Mouse (Mus musculus) MEL (cell line): ENCODE results near the gene Wfs1. TPM values are rescaled to one million over a fixed set of nuclear protein-coding genes. Genes with fewer than 3 reads are reported as not detected.

Experiments used
- DNase-seq: peaks from one replicate; pipeline ENCODE4 v3.0.0; 2011; ENCODE audit warnings: low read depth, low spot score
- H3K27ac ChIP-seq: 2 replicates; pipeline ENCODE4 v1.5.1; 2012; ENCODE audit warnings: low read depth, mild to moderate bottlenecking, control low read depth, low read length, moderate library complexity; ENCODE audit not compliant: control insufficient read depth
- H3K27me3 ChIP-seq, 2 experiments: fragments of 150-350 bp in 1 of 2; sonication (generic) in 1 of 2; 2 replicates each; pipeline ENCODE4 v1.6.1; 2012; ENCODE audit warnings: low read length in 2 of 2, mild to moderate bottlenecking in 2 of 2, improper control_type of control experiment in 1 of 2, moderate library complexity in 1 of 2; ENCODE audit not compliant: insufficient read depth in 2 of 2, control insufficient read depth in 1 of 2
- H3K36me3 ChIP-seq, 2 experiments: 2 replicates each; pipeline ENCODE4 v1.6.1; 2012 to 2014; ENCODE audit warnings: low read length in 2 of 2, improper control_type of control experiment in 1 of 2, inconsistent platforms in 1 of 2, mild to moderate bottlenecking in 1 of 2; ENCODE audit not compliant: insufficient read depth in 2 of 2, control insufficient read depth in 1 of 2
- H3K4me1 ChIP-seq, 2 experiments: fragments of 150-350 bp in 1 of 2; sonication (generic) in 1 of 2; 2 replicates each; pipeline ENCODE4 v1.6.1; 2012; ENCODE audit warnings: low read length in 2 of 2, improper control_type of control experiment in 1 of 2, mild to moderate bottlenecking in 1 of 2; ENCODE audit not compliant: insufficient read depth in 2 of 2, control insufficient read depth in 1 of 2
- H3K4me3 ChIP-seq, 2 experiments: fragments of 150-350 bp in 1 of 2; sonication (generic) in 1 of 2; 2 replicates each; pipeline ENCODE4 v1.5.1; 2012; ENCODE audit warnings: low read depth in 2 of 2, low read length in 2 of 2, mild to moderate bottlenecking in 2 of 2, moderate library complexity in 2 of 2, control low read depth in 1 of 2, improper control_type of control experiment in 1 of 2; ENCODE audit not compliant: control insufficient read depth in 1 of 2, insufficient read depth in 1 of 2
- H3K79me2 ChIP-seq: 2 replicates; pipeline ENCODE4 v1.6.1; 2012; ENCODE audit warnings: mild to moderate bottlenecking, low read length, moderate library complexity; ENCODE audit not compliant: control insufficient read depth, poor library complexity, insufficient read depth
- H3K9ac ChIP-seq: 2 replicates; pipeline ENCODE4 v1.6.1; 2012; ENCODE audit warnings: low read depth, mild to moderate bottlenecking, control low read depth, low read length, moderate library complexity; ENCODE audit not compliant: control insufficient read depth, poor library complexity, severe bottlenecking
- H3K9me3 ChIP-seq: fragments of 150-350 bp; sonication (generic); replicated peaks from 2 replicates; pipeline ENCODE4 v1.6.1; 2012; ENCODE audit warnings: mild to moderate bottlenecking, low read length, improper control_type of control experiment, moderate library complexity; ENCODE audit not compliant: insufficient read depth
- EP300 ChIP-seq, 2 experiments: IDR thresholded peaks; 2 replicates each; pipeline ENCODE4 v1.6.1; 2011; ENCODE audit warnings: improper control_type of control experiment in 2 of 2, low read length in 2 of 2, low read depth in 1 of 2, mild to moderate bottlenecking in 1 of 2
- GABPA ChIP-seq: IDR thresholded peaks from 2 replicates; pipeline ENCODE4 v1.6.1; 2012; ENCODE audit warnings: low read depth, mild to moderate bottlenecking, inconsistent platforms, low read length, improper control_type of control experiment, moderate library complexity
- GATA1 ChIP-seq: IDR thresholded peaks from 2 replicates; pipeline ENCODE4 v1.6.1; 2011; ENCODE audit warnings: low read depth, low read length, improper control_type of control experiment
- HCFC1 ChIP-seq: IDR thresholded peaks from 2 replicates; pipeline ENCODE4 v1.6.1; 2012; ENCODE audit warnings: low read depth, mild to moderate bottlenecking, inconsistent platforms, low read length, improper control_type of control experiment, moderate library complexity
- MAZ ChIP-seq: IDR thresholded peaks from 2 replicates; pipeline ENCODE4 v1.6.1; 2012; ENCODE audit warnings: low read depth, mild to moderate bottlenecking, inconsistent platforms, low read length, improper control_type of control experiment
- MEF2A ChIP-seq: IDR thresholded peaks from 2 replicates; pipeline ENCODE4 v1.6.1; 2014; ENCODE audit warnings: low read depth, mild to moderate bottlenecking, inconsistent platforms, low read length, improper control_type of control experiment; ENCODE audit not compliant: poor library complexity, insufficient replicate concordance, severe bottlenecking; ENCODE audit errors: extremely low read depth
- MYB ChIP-seq: IDR thresholded peaks from 2 replicates; pipeline ENCODE4 v1.6.1; 2011; ENCODE audit warnings: mild to moderate bottlenecking, low read depth, low read length, improper control_type of control experiment
- NRF1 ChIP-seq: IDR thresholded peaks from 2 replicates; pipeline ENCODE4 v1.6.1; 2014; ENCODE audit warnings: low read depth, mild to moderate bottlenecking, inconsistent platforms, low read length, improper control_type of control experiment, moderate library complexity; ENCODE audit not compliant: poor library complexity, insufficient read depth, severe bottlenecking
- POLR2A ChIP-seq, 2 experiments: IDR thresholded peaks; 2 replicates each; pipeline ENCODE4 v1.6.1; 2011 to 2012; ENCODE audit warnings: low read length in 2 of 2, mild to moderate bottlenecking in 2 of 2, control low read depth in 1 of 2, improper control_type of control experiment in 1 of 2, low read depth in 1 of 2, moderate library complexity in 1 of 2; ENCODE audit not compliant: control insufficient read depth in 1 of 2, insufficient read depth in 1 of 2, poor library complexity in 1 of 2
- POLR2AphosphoS2 ChIP-seq: IDR thresholded peaks from 2 replicates; pipeline ENCODE4 v1.6.1; 2011; ENCODE audit warnings: low read length, improper control_type of control experiment
- RAD21 ChIP-seq: IDR thresholded peaks from 2 replicates; pipeline ENCODE4 v1.6.1; 2011; ENCODE audit warnings: mild to moderate bottlenecking, low read depth, low read length, improper control_type of control experiment
- SIN3A ChIP-seq: IDR thresholded peaks from 2 replicates; pipeline ENCODE4 v1.6.1; 2012; ENCODE audit warnings: low read length, improper control_type of control experiment, inconsistent platforms
- TAL1 ChIP-seq: IDR thresholded peaks from 2 replicates; pipeline ENCODE4 v1.6.1; 2012; ENCODE audit warnings: mild to moderate bottlenecking, inconsistent platforms, low read length, moderate library complexity, mixed read lengths
- TBP ChIP-seq: IDR thresholded peaks from 2 replicates; pipeline ENCODE4 v1.8.0; 2011; ENCODE audit warnings: low read depth, low read length, improper control_type of control experiment
- UBTF ChIP-seq: IDR thresholded peaks from 2 replicates; pipeline ENCODE4 v1.6.1; 2012; ENCODE audit warnings: low read depth, mild to moderate bottlenecking, inconsistent platforms, low read length, improper control_type of control experiment, moderate library complexity, borderline replicate concordance; ENCODE audit not compliant: insufficient read depth
- ZC3H11A ChIP-seq: IDR thresholded peaks from 2 replicates; pipeline ENCODE4 v1.6.1; 2012; ENCODE audit warnings: low read depth, mild to moderate bottlenecking, inconsistent platforms, low read length, improper control_type of control experiment
- ZKSCAN1 ChIP-seq: IDR thresholded peaks from 2 replicates; pipeline ENCODE4 v1.6.1; 2012; ENCODE audit warnings: low read depth, mild to moderate bottlenecking, inconsistent platforms, low read length, improper control_type of control experiment, moderate library complexity
- polyA plus RNA-seq, 2 experiments: library from polyadenylated mRNA; stranded (reverse) in 1 of 2; unstranded in 1 of 2; fragments of >175 nt in 1 of 2; fragments of >200 nt in 1 of 2; gene quantifications; 2 replicates each; pipeline versions ENCODE4 v1.2.1 to v1.2.4; 2012; ENCODE audit warnings: low replicate concordance in 2 of 2, low read depth in 1 of 2; ENCODE audit not compliant: insufficient read length in 2 of 2, insufficient read depth in 1 of 2, missing spikeins in 1 of 2
- total RNA-seq: library from RNA; depleted of rRNA; stranded (reverse); fragments of 300-350 nt; gene quantifications from 2 replicates; pipeline ENCODE4 v1.2.3, GENCODE M21; 2012

Wfs1 gene
- total and polyA plus RNA-seq, 3 experiments, result not detected

- H3K36me3 ChIP-seq, result no peaks in the 10 kb centered on the region
- no peak for DNase-seq
- TF ChIP-seq TBP, result no peak
- H3K79me2 ChIP-seq, result no peaks in the 10 kb centered on the region
- H3K4me1 ChIP-seq, result no peaks in the 10 kb centered on the region
- no peak overlapping the region for H3K9ac ChIP-seq
- H3K27ac ChIP-seq, result no peak overlapping the region
- no peak overlapping the region for H3K4me3 ChIP-seq
- H3K27me3 ChIP-seq, result no peaks in the 10 kb centered on the region
- no peaks in the 10 kb centered on the region for H3K9me3 ChIP-seq
These were observed 46.2 kb upstream of the Wfs1 start for GRCm38 (mm10) chr5:37035192-37035591.

- H3K27ac ChIP-seq, result no peak overlapping the region
- H3K27me3 ChIP-seq, result no peaks in the 10 kb centered on the region
These were observed 41.7 kb upstream of the Wfs1 start for GRCm38 (mm10) chr5:37030753-37031152.

GRCm38 (mm10) chr5:37029326-37029905 lies 40.4 kb upstream of the Wfs1 start:
- Histone ChIP-seq H3K9me3 (no peaks in the 10 kb centered on the region), H3K9ac (no peak overlapping the region), H3K4me3 (no peak overlapping the region), H3K36me3 (no peaks in the 10 kb centered on the region), H3K4me1 (no peaks in the 10 kb centered on the region), H3K27ac (no peak overlapping the region), H3K79me2 (no peaks in the 10 kb centered on the region), H3K27me3 (no peaks in the 10 kb centered on the region)
- no peak for DNase-seq
- no peak for TF ChIP-seq RAD21
- TF ChIP-seq POLR2AphosphoS2, result no peak
- no peak for TF ChIP-seq TAL1
- TF ChIP-seq MEF2A, result no peak
- no peak for TF ChIP-seq EP300 (IDR thresholded peaks at IDR 0.05; ENCODE audit: low read depth in 1 of 2, low read length in 2 of 2)
- TF ChIP-seq ZKSCAN1, result no peak
- no peak for TF ChIP-seq POLR2A (IDR thresholded peaks at IDR 0.05; ENCODE audit: control insufficient read depth in 1 of 2, insufficient read depth in 1 of 2, low read depth in 1 of 2, low read length in 2 of 2, poor library complexity in 1 of 2)
- TF ChIP-seq ZC3H11A, result no peak
- no peak for TF ChIP-seq NRF1
- TF ChIP-seq GABPA, result no peak
- no peak for TF ChIP-seq GATA1
- no peak for TF ChIP-seq UBTF

More at GRCm38 (mm10) chr5:37030753-37031152, 41.7 kb upstream of the Wfs1 start:
- no peaks in the 10 kb centered on the region for H3K79me2 ChIP-seq
- no peaks in the 10 kb centered on the region for H3K36me3 ChIP-seq
- H3K9me3 ChIP-seq, result no peaks in the 10 kb centered on the region
- H3K4me1 ChIP-seq, result no peaks in the 10 kb centered on the region
- DNase-seq, result no peak
- no peak for TF ChIP-seq MAZ
- TF ChIP-seq SIN3A, result no peak
- no peak for TF ChIP-seq HCFC1
- TF ChIP-seq UBTF, result no peak
- no peak for TF ChIP-seq MYB
- no peak for TF ChIP-seq POLR2AphosphoS2
- H3K4me3 ChIP-seq, result no peak overlapping the region
- no peak overlapping the region for H3K9ac ChIP-seq
